Mouse (Mus musculus) erythroblast, embryonic 14.5 days (primary cell): ENCODE results near the gene Thap2. TPM values are rescaled to one million over a fixed set of nuclear protein-coding genes. Genes with fewer than 3 reads are reported as not detected.

ENCODE experiments used
- H3K27me3 ChIP-seq: 2 replicates; pipeline ENCODE4 v1.6.1; 2012; ENCODE audit warnings: inconsistent platforms; ENCODE audit not compliant: control insufficient read depth
- H3K36me3 ChIP-seq: 2 replicates; pipeline ENCODE4 v1.6.1; 2012; ENCODE audit warnings: mild to moderate bottlenecking, inconsistent platforms; ENCODE audit not compliant: control insufficient read depth
- H3K4me1 ChIP-seq: 2 replicates; pipeline ENCODE4 v1.6.1; 2012; ENCODE audit warnings: inconsistent platforms; ENCODE audit not compliant: control insufficient read depth
- H3K4me3 ChIP-seq: replicated peaks from 2 replicates; pipeline ENCODE3; 2012; ENCODE audit warnings: moderate library complexity, mild to moderate bottlenecking, inconsistent platforms
- H3K9me3 ChIP-seq: 2 replicates; pipeline ENCODE4 v1.6.1; 2012; ENCODE audit warnings: low read length, inconsistent platforms, mixed read lengths; ENCODE audit not compliant: control insufficient read depth
- GATA1 ChIP-seq: IDR thresholded peaks from 2 replicates; pipeline ENCODE4 v1.6.1; 2012; ENCODE audit warnings: low read length, inconsistent platforms, mixed read lengths
- TAL1 ChIP-seq: IDR thresholded peaks from 3 replicates; pipeline ENCODE4 v1.6.1; 2012; ENCODE audit warnings: low read length, inconsistent platforms, mixed read lengths
- polyA plus RNA-seq: library from polyadenylated mRNA; stranded (reverse); fragments of >175 nt; gene quantifications from 2 replicates; pipeline ENCODE4 v1.2.3, GENCODE M21; 2012

The Thap2 gene
- polyA plus RNA-seq, 1 experiment = 1.1 TPM

DNA sequence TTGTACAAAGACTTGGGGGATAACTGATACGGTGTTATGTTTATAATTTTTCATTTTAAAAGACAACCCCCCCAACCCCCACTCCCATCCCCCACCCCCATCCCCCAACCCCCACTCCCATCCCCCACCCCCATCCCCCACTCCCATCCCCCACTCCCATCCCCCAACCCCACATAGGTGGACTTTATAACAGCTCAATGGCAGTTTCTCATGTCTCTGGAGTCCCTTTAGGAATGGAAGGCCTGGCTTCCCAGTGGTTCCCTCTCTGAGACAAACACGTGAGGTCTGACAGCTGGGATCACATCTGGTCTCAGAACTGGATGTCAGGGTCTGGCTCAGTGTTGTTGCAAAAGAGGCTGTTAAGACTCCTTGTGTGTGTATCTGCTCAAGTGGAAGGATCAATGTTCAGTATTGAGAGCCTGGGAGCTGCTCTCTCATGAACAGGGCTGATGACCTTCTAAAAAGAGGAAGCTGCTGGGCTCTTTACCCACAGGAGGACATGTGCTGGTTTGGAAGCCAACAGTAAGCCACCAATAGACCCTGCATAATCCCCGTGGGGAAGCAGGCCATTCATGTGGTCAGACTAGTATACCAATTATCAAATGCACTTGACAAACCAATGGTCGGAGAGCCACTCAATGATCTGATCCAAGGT, 41.3 kb downstream of the Thap2 start:
- no peak overlapping the region for H3K4me3 ChIP-seq
- peaks cover 5% of the 10 kb centered on the region for H3K4me1 ChIP-seq
- peaks cover 17% of the 10 kb centered on the region for H3K36me3 ChIP-seq
- TF ChIP-seq TAL1 (no peak), GATA1 (no peak)
- H3K27me3 ChIP-seq = no peaks in the 10 kb centered on the region
- H3K9me3 ChIP-seq = peaks cover 4% of the 10 kb centered on the region; the same call in 1 of the 2 replicates

DNA sequence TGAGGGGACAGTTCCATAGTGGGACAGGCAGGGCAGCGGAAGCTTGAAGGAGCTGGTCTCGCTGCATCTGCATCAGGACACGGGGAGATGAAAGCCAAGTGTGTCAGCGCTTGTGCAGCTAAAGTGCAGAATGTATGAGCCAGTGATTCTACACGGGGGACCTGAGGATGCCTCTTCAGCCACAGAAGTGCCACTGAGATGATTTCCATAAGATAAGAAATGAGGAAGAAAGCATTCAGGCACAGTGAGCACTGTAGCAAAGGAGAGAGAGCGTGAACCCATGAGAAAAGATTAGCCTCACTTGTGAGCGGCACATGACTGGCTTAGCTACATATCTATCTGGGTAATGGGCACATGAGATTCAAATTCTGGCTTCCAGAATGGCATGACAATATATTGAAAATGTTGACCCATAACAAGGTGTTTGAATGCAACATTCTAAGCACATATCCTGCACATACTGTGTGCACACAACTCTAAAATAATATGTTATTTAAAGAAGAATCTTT, 44.4 kb downstream of the Thap2 start:
- TF ChIP-seq GATA1 (no peak), TAL1 (no peak)
- Histone ChIP-seq H3K9me3 (no peaks in the 10 kb centered on the region), H3K4me3 (no peak overlapping the region), H3K36me3 (peaks cover 13% of the 10 kb centered on the region), H3K4me1 (0 out of 2 replicates have a peak, but pooled peaks cover 2% of the 10 kb centered on the region), H3K27me3 (no peaks in the 10 kb centered on the region)

- H3K36me3 ChIP-seq = peaks cover 5% of the 10 kb centered on the region
- no peak overlapping the region for H3K4me3 ChIP-seq
- H3K9me3 ChIP-seq = no peaks in the 10 kb centered on the region
- H3K4me1 ChIP-seq = no peaks in the 10 kb centered on the region
- TF ChIP-seq TAL1 (no peak), GATA1 (no peak)
- no peaks in the 10 kb centered on the region for H3K27me3 ChIP-seq
These were observed 47.3 kb downstream of the Thap2 start for GRCm38 (mm10) chr10:115336901-115337300.

GRCm38 (mm10) chr10:115333528-115333927, 50.7 kb downstream of the Thap2 start:
- no peaks in the 10 kb centered on the region for H3K9me3 ChIP-seq
- no peak overlapping the region for H3K4me3 ChIP-seq
- no peak for TF ChIP-seq GATA1
- TF ChIP-seq TAL1 = no peak
- no peaks in the 10 kb centered on the region for H3K27me3 ChIP-seq
- H3K36me3 ChIP-seq = no peaks in the 10 kb centered on the region
- no peaks in the 10 kb centered on the region for H3K4me1 ChIP-seq

- Histone ChIP-seq H3K4me3 (no peak overlapping the region), H3K36me3 (no peaks in the 10 kb centered on the region), H3K4me1 (no peaks in the 10 kb centered on the region), H3K9me3 (no peaks in the 10 kb centered on the region), H3K27me3 (no peaks in the 10 kb centered on the region)
- TF ChIP-seq GATA1 (no peak), TAL1 (no peak)
These were observed 51.2 kb downstream of the Thap2 start for GRCm38 (mm10) chr10:115332997-115333396.

DNA sequence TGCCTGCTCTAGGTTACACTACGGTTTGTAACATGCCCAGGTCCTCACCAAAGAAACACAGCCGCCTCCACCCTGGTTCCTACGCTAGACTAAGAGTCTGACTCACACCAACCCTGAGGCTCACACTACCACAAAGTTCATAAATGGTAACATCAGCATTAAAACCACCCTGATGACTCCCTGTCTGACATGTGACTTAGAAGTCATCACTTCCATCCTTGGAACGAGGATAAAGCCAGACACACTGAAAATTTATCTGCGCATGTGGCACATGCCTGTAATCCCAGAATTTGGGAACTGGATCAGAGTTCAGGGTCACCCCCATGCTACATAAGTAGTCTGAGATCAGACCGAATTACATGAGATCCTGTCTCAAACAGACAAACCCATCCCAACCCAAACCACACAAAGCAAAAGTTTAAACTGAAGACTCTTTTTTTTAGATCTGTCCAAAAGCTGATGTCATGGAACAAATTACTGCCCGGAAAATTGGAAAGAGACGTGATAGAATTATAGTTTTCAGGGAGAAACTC, 51.8 kb downstream of the Thap2 start:
- no peak overlapping the region for H3K4me3 ChIP-seq
- no peak for TF ChIP-seq TAL1
- no peaks in the 10 kb centered on the region for H3K9me3 ChIP-seq
- no peaks in the 10 kb centered on the region for H3K4me1 ChIP-seq
- H3K36me3 ChIP-seq = no peaks in the 10 kb centered on the region
- H3K27me3 ChIP-seq = no peaks in the 10 kb centered on the region

DNA sequence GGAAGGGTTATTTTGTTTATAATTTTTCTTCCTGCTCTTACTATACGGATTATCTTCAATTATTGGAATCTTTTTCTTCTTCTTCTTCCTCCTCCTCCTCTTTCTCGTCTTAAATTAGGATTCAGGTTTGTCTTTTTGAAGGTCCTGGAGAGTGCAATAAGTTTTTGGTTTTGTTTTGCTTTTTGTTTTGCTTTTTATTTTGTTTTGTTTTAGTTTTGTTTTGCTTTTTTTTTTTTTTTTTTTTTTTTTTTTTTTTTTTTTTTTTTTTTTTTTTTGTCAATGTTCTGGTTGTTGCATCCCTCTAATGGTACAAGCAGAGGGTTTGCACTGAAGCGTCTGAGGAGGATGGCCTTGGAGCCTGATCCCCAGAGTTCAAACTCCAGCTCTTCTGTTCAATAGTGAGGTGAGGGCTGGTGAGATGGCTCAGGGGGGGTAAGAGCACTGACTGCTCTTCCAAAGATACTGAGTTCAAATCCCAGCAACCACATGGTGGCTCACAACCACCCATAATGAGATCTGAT, 55.2 kb downstream of the Thap2 start:
- Histone ChIP-seq H3K36me3 (no peaks in the 10 kb centered on the region), H3K4me1 (no peaks in the 10 kb centered on the region), H3K27me3 (no peaks in the 10 kb centered on the region), H3K4me3 (no peak overlapping the region), H3K9me3 (no peaks in the 10 kb centered on the region)
- no peak for TF ChIP-seq GATA1
- no peak for TF ChIP-seq TAL1

DNA sequence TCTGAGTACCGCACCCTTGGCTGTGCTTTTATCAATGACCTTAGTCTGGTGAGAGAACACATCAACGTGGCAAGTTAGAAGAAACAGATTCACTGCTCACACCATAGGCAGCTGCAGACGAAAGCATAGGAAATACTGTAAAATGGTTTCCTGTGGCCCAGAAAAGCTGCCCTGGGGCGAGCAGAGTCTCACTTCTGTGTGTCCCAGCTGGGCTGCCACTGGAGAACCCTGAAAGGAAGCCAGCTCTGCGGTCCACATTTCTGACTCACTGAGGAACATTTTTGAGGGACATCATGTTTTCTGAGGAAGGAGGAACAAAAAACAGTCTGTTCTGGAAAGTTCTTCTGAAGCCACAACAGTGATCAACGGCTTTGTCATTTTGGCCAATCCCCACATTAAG, 55.7 kb downstream of the Thap2 start:
- no peak overlapping the region for H3K4me3 ChIP-seq
- H3K4me1 ChIP-seq = no peaks in the 10 kb centered on the region
- no peaks in the 10 kb centered on the region for H3K27me3 ChIP-seq
- H3K36me3 ChIP-seq = no peaks in the 10 kb centered on the region
- H3K9me3 ChIP-seq = no peaks in the 10 kb centered on the region
- TF ChIP-seq TAL1 = no peak
- no peak for TF ChIP-seq GATA1

- Histone ChIP-seq H3K4me3 (no peak overlapping the region), H3K27me3 (peaks cover 5% of the 10 kb centered on the region; the same call in 1 of the 2 replicates), H3K36me3 (no peaks in the 10 kb centered on the region), H3K9me3 (no peaks in the 10 kb centered on the region), H3K4me1 (no peaks in the 10 kb centered on the region)
- TF ChIP-seq TAL1 (no peak), GATA1 (no peak)
These were observed 60.9 kb downstream of the Thap2 start for GRCm38 (mm10) chr10:115323295-115323694.
